Comparison of ENCODE assay signal across 7 mouse cellular contexts in the genomic region with DNA sequence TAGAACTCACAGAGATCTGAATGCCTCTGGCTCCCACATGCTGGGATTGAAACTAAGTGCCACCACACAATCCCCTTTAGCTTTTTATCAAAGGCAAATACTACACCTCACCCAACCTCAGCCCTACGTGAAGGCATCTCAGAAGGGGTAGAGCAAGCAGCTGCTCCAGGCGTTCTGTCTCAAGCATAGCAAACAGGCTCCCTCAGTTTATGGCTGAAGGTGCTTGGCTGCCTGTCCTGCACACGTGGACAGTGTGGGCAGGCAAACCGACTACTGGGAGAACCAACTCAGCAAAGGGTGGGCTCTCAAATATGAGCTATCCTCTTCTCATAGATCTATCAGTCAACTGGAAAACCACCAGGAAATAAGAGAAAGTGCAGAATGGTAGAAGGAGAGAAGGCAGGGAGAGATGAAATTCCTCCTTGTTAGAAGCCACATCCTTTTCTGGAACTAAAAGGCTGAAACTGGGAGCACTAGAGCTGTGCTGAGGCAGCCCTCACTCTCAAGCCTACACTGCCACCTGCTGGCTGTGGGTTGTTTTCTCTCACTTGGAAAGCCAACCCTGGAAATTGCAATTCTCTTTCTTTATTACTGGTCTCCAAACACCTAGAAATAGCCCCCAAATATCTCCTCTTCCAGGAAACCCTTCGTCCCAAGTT. TPM values are rescaled to one million over a fixed set of nuclear protein-coding genes. Genes with fewer than 3 reads are reported as not detected.
A peak's percentile ranks its signal among the peaks of the same experiment; 100 is the strongest.
DNase-seq lines count a peak whose midpoint lies in the region; ATAC-seq lines count a peak whose summit lies in the region.

No protein-coding gene starts in this region.

- peaks cover 3% of the 10 kb centered on the region; the same call in 1 of the 2 replicates for H3K36me3 ChIP-seq in hindbrain, embryonic 10.5 days

- no peak overlapping the region for H3K27ac ChIP-seq in hindbrain, embryonic 10.5 days

- 0 out of 2 replicates have a peak, but pooled peaks have one; percentile 52 for ATAC-seq in erythroid progenitor cell, adult 5-6 weeks (replicated peaks; ENCODE audit: low FRiP score, poor library complexity, severe bottlenecking)

- no peaks in the 10 kb centered on the region for H3K27me3 ChIP-seq in hindbrain, embryonic 10.5 days (ENCODE audit: insufficient read depth, poor library complexity, severe bottlenecking)

- WGBS in hindbrain, embryonic 10.5 days: 61% methylated on average over 5 of the region's 5 CpGs

- H3K9me3 ChIP-seq in hindbrain, embryonic 10.5 days: no peaks in the 10 kb centered on the region

- peak; percentile 30 for DNase-seq in Muller cell, postnatal 12 days (ENCODE audit: inconsistent ontology term)
- DNase-seq in brain, adult 2 months (ENCODE audit: low read depth, low spot score): peak; percentile 81
- DNase-seq in hindbrain, embryonic 10.5 days (ENCODE audit: low spot score): peak; percentile 58
- DNase-seq in layer of hippocampus, adult 9-10 months (ENCODE audit: low spot score): peak; percentile 67
- peak; percentile 81 for DNase-seq in lung, postnatal 14 days
- DNase-seq in retina, postnatal 1 day: peak; percentile 68

- no peak overlapping the region for H3K4me3 ChIP-seq in hindbrain, embryonic 10.5 days

- H3K4me1 ChIP-seq in hindbrain, embryonic 10.5 days (replicated peaks): no peaks in the 10 kb centered on the region

RNA-seq across cellular contexts. Expression of gene Cyp2c70, which starts 38.1 kb away (rescaled TPM):
- total RNA-seq in erythroid progenitor cell, adult 5-6 weeks (2015; ENCODE audit: low replicate concordance): not detected in 2 replicates
- total RNA-seq in erythroid progenitor cell, adult 5-6 weeks (2017; ENCODE audit: low replicate concordance): not detected in 2 replicates
- not detected in 2 replicates for polyA plus RNA-seq in hindbrain, embryonic 10.5 days (2016; fragmentation: Nextera tagmentation; extraction: Ambion mirVana)

RNA-seq across cellular contexts. Expression of gene Pdlim1, which starts 46.4 kb away (rescaled TPM):
- 19.8 and 40.2 TPM in 2 replicates for total RNA-seq in erythroid progenitor cell, adult 5-6 weeks (2015; ENCODE audit: low replicate concordance)
- 13.3 and 17.2 TPM in 2 replicates for total RNA-seq in erythroid progenitor cell, adult 5-6 weeks (2017; ENCODE audit: low replicate concordance)
- polyA plus RNA-seq in hindbrain, embryonic 10.5 days (2016; fragmentation: Nextera tagmentation; extraction: Ambion mirVana): 105 and 123 TPM in 2 replicates

Comparison
In these comparisons a context has a peak if more than half of its experiments do, and no peak if none do; other contexts are left out.
1. DNase-seq: peak in every context shown above with its lines; median percentile 81 in brain, adult 2 months; 81 in lung, postnatal 14 days; 68 in retina, postnatal 1 day; 67 in layer of hippocampus, adult 9-10 months; 58 in hindbrain, embryonic 10.5 days; 30 in Muller cell, postnatal 12 days.